Mouse (Mus musculus) limb, embryonic 13.5 days (tissue): ENCODE data around the gene Fam114a2. TPM values are rescaled to one million over a fixed set of nuclear protein-coding genes. Genes with fewer than 3 reads are reported as not detected.
A peak's percentile ranks its signal among the peaks of the same experiment; 100 is the strongest.

Source experiments
- ATAC-seq: fragments of 200-750 bp; cut with Nextera tagmentation; 2 replicates; pipeline ENCODE4 v1.8.0; 2017; ENCODE audit warnings: low read depth, moderate number of reproducible peaks, moderate TSS enrichment; ENCODE audit not compliant: low FRiP score
- H3K27ac ChIP-seq: fragments of 300-500 bp; sonication (generic); 2 replicates; pipeline ENCODE4 v1.5.1; 2015; ENCODE audit warnings: inconsistent platforms, mild to moderate bottlenecking, moderate library complexity
- H3K27me3 ChIP-seq: fragments of 300-500 bp; sonication (generic); 2 replicates; pipeline ENCODE4 v1.6.1; 2015; ENCODE audit warnings: mild to moderate bottlenecking, inconsistent platforms
- H3K36me3 ChIP-seq: fragments of 300-500 bp; sonication (generic); 2 replicates; pipeline ENCODE4 v1.6.1; 2015; ENCODE audit warnings: inconsistent platforms, mild to moderate bottlenecking, moderate library complexity
- H3K4me1 ChIP-seq: fragments of 300-500 bp; sonication (generic); 2 replicates; pipeline ENCODE4 v1.6.1; 2015; ENCODE audit warnings: inconsistent platforms
- H3K4me2 ChIP-seq: fragments of 300-500 bp; sonication (generic); replicated peaks from 2 replicates; pipeline ENCODE4 v1.6.1; 2015; ENCODE audit warnings: inconsistent platforms, mild to moderate bottlenecking, moderate library complexity
- H3K4me3 ChIP-seq: fragments of 300-500 bp; sonication (generic); 2 replicates; pipeline ENCODE4 v1.5.1; 2015; ENCODE audit warnings: moderate library complexity, mild to moderate bottlenecking, inconsistent platforms
- H3K9ac ChIP-seq: fragments of 300-500 bp; sonication (generic); 2 replicates; pipeline ENCODE4 v1.6.1; 2015; ENCODE audit warnings: mild to moderate bottlenecking, inconsistent platforms
- H3K9me3 ChIP-seq: fragments of 300-500 bp; sonication (generic); 2 replicates; pipeline ENCODE4 v1.6.1; 2016; ENCODE audit warnings: inconsistent platforms
- WGBS: fragments of 180-500 bp; shearing (Covaris S2); methylation state at CpG from one replicate; pipeline ENCODE4 v1.1.7; 2015; 5-methylcytosine and 5-hydroxymethylcytosine counted together
- polyA plus RNA-seq: library from polyadenylated mRNA; unstranded; fragments of >200 nt; fragmentation: Nextera tagmentation; extraction: Ambion mirVana; gene quantifications from 2 replicates; pipeline ENCODE4 v1.2.1, GENCODE M21; 2015

Fam114a2 gene
- polyA plus RNA-seq, 1 experiment from 2014 or later: 88.7 TPM

GRCm38 (mm10) chr11:57532306-57532705 is 13.9 kb upstream of the Fam114a2 start:
- no peak for ATAC-seq
- H3K27ac ChIP-seq: no peak overlapping the region
- no peaks in the 10 kb centered on the region for H3K4me1 ChIP-seq
- H3K27me3 ChIP-seq: no peaks in the 10 kb centered on the region
- no peak overlapping the region for H3K4me2 ChIP-seq
- 95% methylated on average over 4 of the region's 4 CpGs for WGBS
- H3K9me3 ChIP-seq: no peaks in the 10 kb centered on the region
- H3K9ac ChIP-seq: no peak overlapping the region
- H3K36me3 ChIP-seq: peaks cover 63% of the 10 kb centered on the region
- no peak overlapping the region for H3K4me3 ChIP-seq

DNA sequence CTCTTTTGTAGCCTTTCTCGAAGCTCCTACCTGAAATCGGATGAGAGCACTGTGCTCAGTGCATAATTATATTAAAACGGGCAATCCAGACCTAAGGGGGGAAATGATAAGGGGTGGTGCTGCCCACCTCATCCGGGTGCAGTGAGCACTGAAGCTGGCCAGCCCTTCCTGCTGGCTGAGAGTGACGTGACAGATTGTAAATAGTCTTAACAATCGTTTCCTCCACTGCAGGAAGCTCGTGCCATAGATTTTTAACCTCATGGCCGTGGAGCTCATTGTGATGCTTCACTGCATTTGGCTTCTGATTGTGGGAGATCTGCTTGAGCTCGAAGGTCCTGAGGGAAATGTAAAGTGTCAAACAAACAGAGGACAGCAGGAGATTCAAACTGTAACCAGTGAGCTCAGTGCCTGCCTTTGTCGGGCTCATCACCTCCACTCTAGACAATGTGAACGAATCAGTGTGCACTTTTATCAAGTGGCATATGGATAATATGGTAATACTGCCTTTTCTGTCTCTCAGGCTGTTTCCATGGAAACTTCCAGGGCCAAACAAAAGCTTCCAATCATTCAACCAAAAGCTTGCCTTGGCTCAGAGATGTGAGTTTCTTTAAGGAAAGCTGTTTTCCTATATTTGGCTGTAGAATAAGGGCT is 13.0 kb upstream of the Fam114a2 start:
- Histone ChIP-seq H3K4me2 (no peak overlapping the region), H3K36me3 (peaks cover 63% of the 10 kb centered on the region), H3K9me3 (no peaks in the 10 kb centered on the region), H3K27me3 (no peaks in the 10 kb centered on the region), H3K4me1 (no peaks in the 10 kb centered on the region), H3K9ac (no peak overlapping the region), H3K4me3 (no peak overlapping the region), H3K27ac (no peak overlapping the region)
- no peak for ATAC-seq
- 81% methylated on average over 11 of the region's 11 CpGs for WGBS

- Histone ChIP-seq H3K9ac (no peak overlapping the region), H3K4me2 (no peak overlapping the region), H3K27me3 (no peaks in the 10 kb centered on the region), H3K4me1 (no peaks in the 10 kb centered on the region), H3K4me3 (no peak overlapping the region), H3K9me3 (no peaks in the 10 kb centered on the region), H3K36me3 (peaks cover 59% of the 10 kb centered on the region), H3K27ac (no peak overlapping the region)
- no peak for ATAC-seq
- 90% methylated on average over 3 of the region's 3 CpGs for WGBS
These were observed 10.7 kb upstream of the Fam114a2 start for GRCm38 (mm10) chr11:57529111-57529510.

DNA sequence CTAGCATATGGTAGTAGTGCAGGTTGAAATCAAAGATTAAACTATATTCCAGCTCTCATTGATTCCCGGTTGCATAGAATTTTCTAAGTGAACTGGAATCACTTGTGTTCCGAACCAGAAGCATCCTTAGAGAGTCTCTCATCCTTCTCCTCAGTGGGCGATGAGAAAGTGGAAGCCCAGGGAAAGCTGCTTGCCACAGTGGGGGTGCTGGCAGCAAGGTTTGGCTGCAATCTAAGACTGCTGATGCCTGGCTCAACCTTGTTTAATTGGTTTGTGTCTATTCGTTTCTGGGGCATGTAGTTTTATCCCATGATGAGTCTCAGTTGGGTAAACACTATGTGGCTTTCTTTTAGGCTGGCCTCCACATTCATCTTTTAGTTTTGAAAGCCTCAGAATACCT is 9.1 kb upstream of the Fam114a2 start:
- no peak for ATAC-seq
- H3K4me3 ChIP-seq: no peak overlapping the region
- no peaks in the 10 kb centered on the region for H3K27me3 ChIP-seq
- H3K9ac ChIP-seq: no peak overlapping the region
- no peaks in the 10 kb centered on the region for H3K4me1 ChIP-seq
- no peak overlapping the region for H3K27ac ChIP-seq
- WGBS: 74% methylated on average over 4 of the region's 4 CpGs
- peaks cover 58% of the 10 kb centered on the region for H3K36me3 ChIP-seq
- no peak overlapping the region for H3K4me2 ChIP-seq
- H3K9me3 ChIP-seq: no peaks in the 10 kb centered on the region

DNA sequence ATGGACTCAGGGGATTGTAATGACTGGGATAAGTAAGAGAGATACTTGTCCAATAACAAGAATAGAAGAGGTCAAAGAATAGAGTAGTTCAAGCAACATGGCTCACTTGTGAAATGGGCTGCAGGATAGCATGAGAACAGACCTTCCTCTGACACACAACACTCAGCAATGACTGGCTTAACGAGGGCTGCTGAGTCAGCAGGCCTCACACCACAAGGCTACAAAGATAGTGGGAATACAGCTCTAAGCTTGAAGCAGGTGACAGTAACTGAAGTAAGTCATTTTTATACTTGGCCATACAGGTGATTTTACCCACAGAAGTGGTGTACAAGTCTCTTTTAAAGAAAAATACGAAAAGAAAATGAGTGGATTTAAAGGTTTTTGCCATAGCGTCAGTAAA is 7.5 kb upstream of the Fam114a2 start:
- H3K4me3 ChIP-seq: no peak overlapping the region
- H3K36me3 ChIP-seq: peaks cover 58% of the 10 kb centered on the region
- no peak overlapping the region for H3K27ac ChIP-seq
- no peaks in the 10 kb centered on the region for H3K27me3 ChIP-seq
- no peak overlapping the region for H3K9ac ChIP-seq
- no peak overlapping the region for H3K4me2 ChIP-seq
- H3K9me3 ChIP-seq: no peaks in the 10 kb centered on the region
- ATAC-seq: no peak
- H3K4me1 ChIP-seq: no peaks in the 10 kb centered on the region
- WGBS: 86% methylated on average over 3 of the region's 3 CpGs

DNA sequence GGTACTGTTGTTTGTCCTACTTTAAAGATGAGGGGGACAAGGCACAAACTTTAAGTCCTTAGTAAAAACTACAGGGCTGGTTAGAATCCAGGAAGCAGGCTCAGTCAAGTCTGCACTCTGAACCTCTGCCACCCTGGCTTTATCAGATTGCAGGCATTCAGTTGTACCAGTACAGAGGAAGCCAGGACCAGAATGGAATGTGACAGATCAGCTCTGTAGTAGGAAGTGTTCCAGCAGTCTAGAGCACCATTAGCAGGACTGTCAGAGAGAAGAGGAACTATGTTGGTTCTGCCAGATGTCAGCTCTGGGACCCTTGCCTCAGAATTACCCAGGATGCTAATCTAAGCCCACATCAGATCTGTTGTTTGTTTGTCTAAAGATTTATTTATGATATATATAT is 6.2 kb upstream of the Fam114a2 start:
- Histone ChIP-seq H3K27ac (no peak overlapping the region), H3K4me1 (no peaks in the 10 kb centered on the region), H3K4me2 (no peak overlapping the region), H3K9ac (no peak overlapping the region), H3K27me3 (no peaks in the 10 kb centered on the region), H3K9me3 (no peaks in the 10 kb centered on the region), H3K4me3 (no peak overlapping the region), H3K36me3 (peaks cover 55% of the 10 kb centered on the region)
- ATAC-seq: no peak

DNA sequence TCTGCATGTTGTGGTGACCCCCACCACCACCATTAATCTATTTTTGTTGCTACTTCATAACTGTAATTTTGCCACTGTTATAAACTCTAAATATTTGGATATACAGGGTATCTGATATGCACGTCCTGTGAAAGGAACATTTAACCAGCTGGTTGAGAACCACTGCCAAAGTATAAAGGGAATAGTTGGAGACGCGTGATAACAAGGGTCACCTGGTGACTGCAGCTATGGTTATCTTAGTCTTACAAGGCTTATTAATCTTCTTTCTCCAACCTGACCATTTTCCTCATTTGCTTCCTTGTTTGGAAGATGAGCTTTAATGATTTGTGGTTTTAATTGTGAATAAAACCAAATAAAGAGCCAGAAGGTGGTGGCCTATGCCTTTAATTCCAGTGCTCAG is 5.0 kb upstream of the Fam114a2 start:
- no peaks in the 10 kb centered on the region for H3K9me3 ChIP-seq
- WGBS: 94% methylated on average over 3 of the region's 3 CpGs
- peaks cover 44% of the 10 kb centered on the region for H3K36me3 ChIP-seq
- no peak overlapping the region for H3K4me3 ChIP-seq
- H3K27ac ChIP-seq: no peak overlapping the region
- H3K27me3 ChIP-seq: no peaks in the 10 kb centered on the region
- H3K4me1 ChIP-seq: peaks cover 6% of the 10 kb centered on the region
- H3K9ac ChIP-seq: no peak overlapping the region
- ATAC-seq: no peak
- no peak overlapping the region for H3K4me2 ChIP-seq

DNA sequence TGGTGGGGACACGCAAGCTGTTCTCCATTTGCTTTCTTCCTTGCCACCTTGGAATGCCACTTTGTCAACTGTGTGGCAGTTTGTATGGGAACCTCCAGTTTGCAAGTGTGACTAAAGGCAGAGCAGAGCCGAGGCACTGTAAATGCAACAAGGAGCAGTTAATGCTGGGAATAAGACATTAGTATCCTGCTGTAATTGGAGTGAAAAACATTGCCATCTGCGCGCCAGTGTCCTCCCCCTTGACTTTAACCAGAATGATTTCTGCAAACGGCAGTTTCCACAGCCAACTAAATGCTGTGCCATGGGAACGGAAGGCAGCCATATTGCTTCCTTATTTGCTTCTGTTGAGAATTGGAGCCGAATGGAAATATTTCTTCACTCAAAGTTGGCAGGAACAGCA is 3.6 kb upstream of the Fam114a2 start:
- Histone ChIP-seq H3K4me2 (no peak overlapping the region), H3K27me3 (no peaks in the 10 kb centered on the region), H3K27ac (no peak overlapping the region), H3K4me3 (no peak overlapping the region), H3K4me1 (peaks cover 13% of the 10 kb centered on the region), H3K36me3 (peaks cover 34% of the 10 kb centered on the region), H3K9ac (no peak overlapping the region), H3K9me3 (no peaks in the 10 kb centered on the region)
- no peak for ATAC-seq
- WGBS: 87% methylated on average over 7 of the region's 7 CpGs

DNA sequence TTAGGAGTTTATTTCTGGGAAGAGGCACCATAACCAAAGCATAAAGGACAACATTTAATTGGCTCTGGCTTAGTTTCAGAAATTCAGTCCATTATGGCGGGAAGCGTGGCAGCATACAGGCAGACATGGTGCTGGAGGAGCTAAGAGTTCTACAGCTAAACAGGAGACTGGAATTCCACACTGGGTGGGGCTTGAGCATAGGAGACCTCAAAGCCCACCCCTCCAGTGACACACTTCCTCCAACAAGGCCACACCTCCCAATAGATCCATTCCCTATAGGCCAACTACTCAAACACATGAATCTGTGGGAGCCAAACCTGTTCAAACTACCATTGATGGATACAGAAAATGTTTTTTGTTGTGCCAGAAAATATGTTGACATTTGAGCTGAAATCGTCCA is 2.8 kb upstream of the Fam114a2 start:
- no peak for ATAC-seq
- WGBS: 98% methylated on average over 3 of the region's 3 CpGs

GRCm38 (mm10) chr11:57519304-57519703 is 887 bp upstream of the Fam114a2 start:
- Histone ChIP-seq H3K36me3 (peaks cover 34% of the 10 kb centered on the region), H3K27me3 (no peaks in the 10 kb centered on the region), H3K9ac (peak overlapping the region; percentile 83), H3K4me2 (peak overlapping the region; percentile 71), H3K4me1 (peaks cover 16% of the 10 kb centered on the region), H3K9me3 (no peaks in the 10 kb centered on the region), H3K4me3 (peak overlapping the region; percentile 92), H3K27ac (no peak overlapping the region)
- ATAC-seq: no peak
- 73% methylated on average over 5 of the region's 5 CpGs for WGBS

More for the DNA sequence above, 2.8 kb upstream of the Fam114a2 start:
- H3K27ac ChIP-seq: no peak overlapping the region
- no peaks in the 10 kb centered on the region for H3K9me3 ChIP-seq
- H3K4me2 ChIP-seq: no peak overlapping the region
- no peaks in the 10 kb centered on the region for H3K27me3 ChIP-seq
- H3K4me1 ChIP-seq: peaks cover 16% of the 10 kb centered on the region
- no peak overlapping the region for H3K4me3 ChIP-seq
- peaks cover 34% of the 10 kb centered on the region for H3K36me3 ChIP-seq
- H3K9ac ChIP-seq: no peak overlapping the region

DNA sequence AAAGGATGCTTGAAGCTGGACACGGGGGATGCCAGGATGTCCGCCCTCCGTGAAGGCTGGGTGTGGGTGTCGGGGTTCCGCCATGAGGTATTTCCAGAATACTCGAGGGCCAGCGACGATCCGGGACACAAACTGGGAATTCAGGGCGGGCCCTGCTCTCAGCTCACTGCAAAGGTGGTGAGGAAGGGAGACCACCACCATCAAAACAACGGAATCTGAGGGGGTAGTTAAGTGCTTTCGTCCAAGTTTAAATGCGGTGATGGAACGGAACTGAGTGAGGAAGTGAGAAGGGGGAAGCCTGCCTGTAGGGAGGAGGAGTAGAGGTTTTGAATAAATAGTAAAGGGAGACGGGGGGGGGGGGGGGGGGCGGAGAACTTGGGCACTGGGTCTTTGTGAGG is 333 bp upstream of the Fam114a2 start:
- Histone ChIP-seq H3K27me3 (no peaks in the 10 kb centered on the region), H3K4me2 (peak overlapping the region; percentile 71), H3K4me3 (peak overlapping the region; percentile 92), H3K4me1 (peaks cover 16% of the 10 kb centered on the region), H3K9ac (peak overlapping the region; percentile 83), H3K9me3 (no peaks in the 10 kb centered on the region), H3K36me3 (peaks cover 37% of the 10 kb centered on the region), H3K27ac (peak overlapping the region; percentile 85; the same call in 1 of the 2 replicates)
- under 1% methylated on average over 15 of the region's 16 CpGs for WGBS
- ATAC-seq: peak; percentile 64

DNA sequence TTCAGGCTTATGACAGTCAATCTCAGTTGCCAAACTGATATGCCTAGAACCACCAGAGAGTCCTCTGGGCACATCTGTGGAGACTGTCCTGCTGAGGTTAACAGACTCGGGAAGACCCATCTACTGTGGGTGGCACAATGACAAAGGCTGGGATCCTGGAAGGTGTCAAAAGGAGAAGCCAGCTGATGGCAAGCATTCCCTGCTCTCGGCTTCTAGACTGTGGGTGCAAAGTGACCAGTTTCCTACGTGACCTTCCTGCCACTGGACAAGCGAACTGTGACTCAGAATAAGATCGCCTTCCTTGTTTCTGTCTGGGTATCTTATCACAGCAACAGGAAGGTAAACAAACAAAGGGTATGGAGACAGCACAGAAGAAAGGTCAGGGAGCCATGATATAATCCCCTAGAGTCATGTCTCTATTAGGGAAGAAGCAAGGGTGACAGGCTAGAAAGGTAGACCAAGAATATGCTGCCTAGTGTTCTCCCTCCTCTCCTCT is 1.4 kb downstream of the Fam114a2 start:
- Histone ChIP-seq H3K4me2 (peak overlapping the region; percentile 71), H3K4me1 (peaks cover 16% of the 10 kb centered on the region), H3K27me3 (no peaks in the 10 kb centered on the region), H3K36me3 (peaks cover 39% of the 10 kb centered on the region), H3K4me3 (peak overlapping the region; percentile 92; the same call in 1 of the 2 replicates), H3K27ac (no peak overlapping the region), H3K9me3 (no peaks in the 10 kb centered on the region), H3K9ac (no peak overlapping the region)
- 68% methylated on average over 5 of the region's 5 CpGs for WGBS
- no peak for ATAC-seq

GRCm38 (mm10) chr11:57515218-57515617 is 3.2 kb downstream of the Fam114a2 start:
- H3K4me1 ChIP-seq: peaks cover 16% of the 10 kb centered on the region
- H3K27ac ChIP-seq: no peak overlapping the region
- no peaks in the 10 kb centered on the region for H3K27me3 ChIP-seq
- H3K36me3 ChIP-seq: peaks cover 40% of the 10 kb centered on the region
- no peak overlapping the region for H3K4me2 ChIP-seq
- ATAC-seq: no peak
- no peaks in the 10 kb centered on the region for H3K9me3 ChIP-seq
- 88% methylated on average over 5 of the region's 5 CpGs for WGBS
- no peak overlapping the region for H3K9ac ChIP-seq
- H3K4me3 ChIP-seq: no peak overlapping the region
